Mouse (Mus musculus) limb, embryonic 14.5 days (tissue): Measurements from ENCODE around the gene Il20ra. TPM values are rescaled to one million over a fixed set of nuclear protein-coding genes. Genes with fewer than 3 reads are reported as not detected.

ENCODE experiments used
- ATAC-seq: fragments of 200-750 bp; cut with Nextera tagmentation; 2 replicates; pipeline ENCODE4 v1.8.0; 2017; ENCODE audit warnings: low read depth, moderate number of reproducible peaks, moderate TSS enrichment; ENCODE audit not compliant: low FRiP score
- DNase-seq: peaks from one replicate; pipeline ENCODE4 v3.0.0-alpha.2; 2015; ENCODE audit warnings: low spot score
- H3K27ac ChIP-seq: fragments of 300-500 bp; sonication (generic); replicated peaks from 2 replicates; pipeline ENCODE4 v1.5.1; 2014; ENCODE audit warnings: low read depth, mild to moderate bottlenecking, low read length, moderate library complexity, mixed read lengths
- H3K27me3 ChIP-seq: fragments of 300-500 bp; sonication (generic); 2 replicates; pipeline ENCODE4 v1.6.1; 2014; ENCODE audit warnings: low read length, mixed read lengths; ENCODE audit not compliant: control insufficient read depth, insufficient read depth
- H3K36me3 ChIP-seq: fragments of 300-500 bp; sonication (generic); 2 replicates; pipeline ENCODE4 v1.6.1; 2014; ENCODE audit warnings: mild to moderate bottlenecking, low read length, moderate library complexity, mixed read lengths; ENCODE audit not compliant: control insufficient read depth, insufficient read depth
- H3K4me1 ChIP-seq: fragments of 300-500 bp; sonication (generic); 2 replicates; pipeline ENCODE4 v1.6.1; 2014; ENCODE audit warnings: antibody characterized with exemption, low read length, mixed read lengths; ENCODE audit not compliant: control insufficient read depth, insufficient read depth
- H3K4me2 ChIP-seq: fragments of 300-500 bp; sonication (generic); replicated peaks from 2 replicates; pipeline ENCODE4 v1.6.1; 2014; ENCODE audit warnings: low read depth, mild to moderate bottlenecking, low read length, moderate library complexity; ENCODE audit not compliant: severe bottlenecking
- H3K4me3 ChIP-seq: fragments of 300-500 bp; sonication (generic); replicated peaks from 2 replicates; pipeline ENCODE4 v1.5.1; 2014; ENCODE audit warnings: low read length
- H3K9ac ChIP-seq: fragments of 300-500 bp; sonication (generic); 2 replicates; pipeline ENCODE4 v1.6.1; 2014; ENCODE audit warnings: mild to moderate bottlenecking, low read depth, low read length, moderate library complexity; ENCODE audit not compliant: severe bottlenecking
- H3K9me3 ChIP-seq: fragments of 300-500 bp; sonication (generic); 2 replicates; pipeline ENCODE4 v1.6.1; 2016; ENCODE audit warnings: low read length; ENCODE audit not compliant: control insufficient read depth
- POLR2A ChIP-seq: fragments of 200-500 bp; IDR thresholded peaks from 2 replicates; pipeline ENCODE4 v1.8.0; 2012; ENCODE audit warnings: inconsistent platforms, mild to moderate bottlenecking, moderate library complexity, borderline replicate concordance; ENCODE audit not compliant: insufficient read depth, insufficient read length; ENCODE audit errors: extremely low read depth
- WGBS: fragments of 180-500 bp; shearing (Covaris S2); extraction: QIAGEN DNeasy Blood & Tissue Kit; methylation state at CpG from one replicate; pipeline ENCODE4 v1.1.7; 2014; 5-methylcytosine and 5-hydroxymethylcytosine counted together
- polyA plus RNA-seq, 2 experiments: library from polyadenylated mRNA; depleted of rRNA in 1 of 2; stranded (reverse) in 1 of 2; unstranded in 1 of 2; fragments of >200 nt; fragmentation: Nextera tagmentation in 1 of 2; extraction: Ambion mirVana in 1 of 2; gene quantifications; 2 replicates each; pipeline versions ENCODE4 v1.2.1 to v1.2.3; 2012 to 2014

Gene Il20ra
- polyA plus RNA-seq, 2 experiments, result 0.45 to 0.70 TPM

DNA sequence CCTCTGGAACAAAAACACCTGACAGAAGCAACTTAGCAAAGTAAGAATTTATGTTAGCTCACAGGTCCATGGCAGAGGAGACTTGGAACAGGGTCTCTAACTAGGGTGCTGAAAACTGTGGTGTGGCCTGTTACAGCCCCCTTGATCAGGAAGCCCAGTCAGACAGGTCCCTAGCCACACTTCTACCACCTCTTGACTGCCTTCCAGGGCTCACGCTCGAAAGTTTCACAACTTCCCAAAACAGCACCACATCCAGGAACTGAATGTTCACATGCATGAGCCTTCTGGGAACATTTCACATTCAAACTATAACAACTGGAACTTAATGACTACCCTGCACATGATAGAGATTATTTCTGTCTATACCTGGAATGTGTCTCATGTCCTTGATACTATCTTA, 53.1 kb downstream of the Il20ra start:
- no peaks in the 10 kb centered on the region for H3K27me3 ChIP-seq
- 87% methylated on average over 2 of the region's 2 CpGs for WGBS
- DNase-seq, result no peak

GRCm38 (mm10) chr10:19779092-19779491, 66.7 kb downstream of the Il20ra start:
- no peak for ATAC-seq
- Histone ChIP-seq H3K9ac (no peak overlapping the region), H3K27ac (no peak overlapping the region), H3K9me3 (no peaks in the 10 kb centered on the region), H3K27me3 (no peaks in the 10 kb centered on the region), H3K4me1 (no peaks in the 10 kb centered on the region), H3K36me3 (no peaks in the 10 kb centered on the region), H3K4me3 (no peak overlapping the region), H3K4me2 (no peak overlapping the region)
- no peak for TF ChIP-seq POLR2A
- WGBS, result 51% methylated on average over 12 of the region's 12 CpGs
- DNase-seq, result peak; percentile 25

More for the DNA sequence above, 53.1 kb downstream of the Il20ra start:
- H3K9ac ChIP-seq, result no peak overlapping the region
- H3K27ac ChIP-seq, result no peak overlapping the region
- H3K9me3 ChIP-seq, result no peaks in the 10 kb centered on the region
- no peaks in the 10 kb centered on the region for H3K4me1 ChIP-seq
- no peak overlapping the region for H3K4me2 ChIP-seq
- no peak for ATAC-seq
- no peaks in the 10 kb centered on the region for H3K36me3 ChIP-seq
- H3K4me3 ChIP-seq, result no peak overlapping the region
- no peak for TF ChIP-seq POLR2A

- DNase-seq, result no peak
- no peak for TF ChIP-seq POLR2A
- WGBS, result 87% methylated on average over 5 of the region's 5 CpGs
- Histone ChIP-seq H3K4me1 (no peaks in the 10 kb centered on the region), H3K27ac (no peak overlapping the region), H3K4me2 (no peak overlapping the region), H3K9me3 (no peaks in the 10 kb centered on the region), H3K4me3 (no peak overlapping the region), H3K9ac (no peak overlapping the region), H3K27me3 (no peaks in the 10 kb centered on the region), H3K36me3 (no peaks in the 10 kb centered on the region)
- ATAC-seq, result no peak
Observed at GRCm38 (mm10) chr10:19781365-19781764, 69.0 kb downstream of the Il20ra start.

DNA sequence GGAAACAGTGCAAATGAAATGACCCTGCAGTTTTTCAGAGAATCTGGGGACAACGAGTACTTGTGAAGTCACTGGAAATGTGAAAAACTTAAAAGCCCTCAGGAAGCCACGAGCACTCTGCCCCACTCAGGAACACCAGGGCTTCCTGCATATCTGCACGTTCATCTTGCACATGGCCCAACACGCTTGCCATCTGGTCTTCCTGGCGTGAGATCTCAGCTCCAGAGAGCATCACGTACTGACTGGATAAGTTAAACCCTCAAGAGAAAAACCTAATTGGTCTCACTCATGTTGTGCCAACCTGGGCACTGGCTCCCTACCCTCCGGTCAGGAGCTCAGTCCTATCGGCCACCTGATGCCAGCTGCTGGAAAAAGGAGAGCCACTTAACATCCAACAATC, 82.6 kb downstream of the Il20ra start:
- Histone ChIP-seq H3K4me2 (no peak overlapping the region), H3K9me3 (no peaks in the 10 kb centered on the region), H3K9ac (no peak overlapping the region), H3K4me3 (no peak overlapping the region), H3K4me1 (no peaks in the 10 kb centered on the region), H3K27ac (no peak overlapping the region), H3K27me3 (no peaks in the 10 kb centered on the region), H3K36me3 (no peaks in the 10 kb centered on the region)
- ATAC-seq (no peak), DNase-seq (no peak)
- TF ChIP-seq POLR2A, result no peak
- WGBS, result 77% methylated on average over 8 of the region's 8 CpGs

GRCm38 (mm10) chr10:19802958-19803357, 90.6 kb downstream of the Il20ra start:
- no peak for ATAC-seq
- 87% methylated on average over 7 of the region's 7 CpGs for WGBS

GRCm38 (mm10) chr10:19804763-19805162, 92.4 kb downstream of the Il20ra start:
- Histone ChIP-seq H3K27me3 (no peaks in the 10 kb centered on the region), H3K27ac (no peak overlapping the region), H3K4me2 (no peak overlapping the region), H3K9ac (no peak overlapping the region), H3K4me3 (no peak overlapping the region), H3K4me1 (no peaks in the 10 kb centered on the region), H3K9me3 (no peaks in the 10 kb centered on the region), H3K36me3 (no peaks in the 10 kb centered on the region)
- TF ChIP-seq POLR2A, result no peak
- 84% methylated on average over 7 of the region's 7 CpGs for WGBS
- ATAC-seq (no peak), DNase-seq (no peak)

More at GRCm38 (mm10) chr10:19802958-19803357, 90.6 kb downstream of the Il20ra start:
- Histone ChIP-seq H3K36me3 (no peaks in the 10 kb centered on the region), H3K27me3 (no peaks in the 10 kb centered on the region), H3K9ac (no peak overlapping the region), H3K4me3 (no peak overlapping the region), H3K4me2 (no peak overlapping the region), H3K27ac (no peak overlapping the region), H3K4me1 (no peaks in the 10 kb centered on the region), H3K9me3 (no peaks in the 10 kb centered on the region)
- no peak for DNase-seq
- no peak for TF ChIP-seq POLR2A

Other genes with a start within 250 kb of the Il20ra start
- gene Ifngr1, start 120.6 kb upstream of the Il20ra start, polyA plus RNA-seq (2012; rRNA removed), result 26.2 and 28.2 TPM in 2 replicates
- 52.2 and 56.8 TPM in 2 replicates for gene Ifngr1, start 120.6 kb upstream of the Il20ra start, polyA plus RNA-seq (2014; fragmentation: Nextera tagmentation; extraction: Ambion mirVana)
- gene Il22ra2, start 90.6 kb upstream of the Il20ra start, polyA plus RNA-seq (2012; rRNA removed), result 0.04 and 0.09 TPM in 2 replicates
- gene Il22ra2, start 90.6 kb upstream of the Il20ra start, polyA plus RNA-seq (2014; fragmentation: Nextera tagmentation; extraction: Ambion mirVana), result not detected in 2 replicates
- gene Slc35d3, start 138.9 kb downstream of the Il20ra start, polyA plus RNA-seq (2012; rRNA removed), result 2.3 and 2.5 TPM in 2 replicates
- gene Slc35d3, start 138.9 kb downstream of the Il20ra start, polyA plus RNA-seq (2014; fragmentation: Nextera tagmentation; extraction: Ambion mirVana), result 1.4 and 1.6 TPM in 2 replicates
- gene Pex7, start 195.1 kb downstream of the Il20ra start, polyA plus RNA-seq (2012; rRNA removed), result 19.2 and 19.7 TPM in 2 replicates
- gene Pex7, start 195.1 kb downstream of the Il20ra start, polyA plus RNA-seq (2014; fragmentation: Nextera tagmentation; extraction: Ambion mirVana), result 26.4 and 31.5 TPM in 2 replicates
- gene Map3k5, start 221.9 kb downstream of the Il20ra start, polyA plus RNA-seq (2012; rRNA removed), result 3.0 and 3.5 TPM in 2 replicates
- gene Map3k5, start 221.9 kb downstream of the Il20ra start, polyA plus RNA-seq (2014; fragmentation: Nextera tagmentation; extraction: Ambion mirVana), result 2.0 and 2.4 TPM in 2 replicates